Mouse (Mus musculus) erythroblast, embryonic 14.5 days (primary cell): ENCODE measurements around the gene Aars2. TPM values are rescaled to one million over a fixed set of nuclear protein-coding genes. Genes with fewer than 3 reads are reported as not detected.

Source experiments
- H3K27me3 ChIP-seq: 2 replicates; pipeline ENCODE4 v1.6.1; 2012; ENCODE audit warnings: inconsistent platforms; ENCODE audit not compliant: control insufficient read depth
- H3K36me3 ChIP-seq: 2 replicates; pipeline ENCODE4 v1.6.1; 2012; ENCODE audit warnings: mild to moderate bottlenecking, inconsistent platforms; ENCODE audit not compliant: control insufficient read depth
- H3K4me1 ChIP-seq: 2 replicates; pipeline ENCODE4 v1.6.1; 2012; ENCODE audit warnings: inconsistent platforms; ENCODE audit not compliant: control insufficient read depth
- H3K4me3 ChIP-seq: replicated peaks from 2 replicates; pipeline ENCODE3; 2012; ENCODE audit warnings: moderate library complexity, mild to moderate bottlenecking, inconsistent platforms
- H3K9me3 ChIP-seq: 2 replicates; pipeline ENCODE4 v1.6.1; 2012; ENCODE audit warnings: low read length, inconsistent platforms, mixed read lengths; ENCODE audit not compliant: control insufficient read depth
- GATA1 ChIP-seq: IDR thresholded peaks from 2 replicates; pipeline ENCODE4 v1.6.1; 2012; ENCODE audit warnings: low read length, inconsistent platforms, mixed read lengths
- TAL1 ChIP-seq: IDR thresholded peaks from 3 replicates; pipeline ENCODE4 v1.6.1; 2012; ENCODE audit warnings: low read length, inconsistent platforms, mixed read lengths
- polyA plus RNA-seq: library from polyadenylated mRNA; stranded (reverse); fragments of >175 nt; gene quantifications from 2 replicates; pipeline ENCODE4 v1.2.3, GENCODE M21; 2012

Gene Aars2
- polyA plus RNA-seq, 1 experiment, result 1.7 TPM

GRCm38 (mm10) chr17:45474146-45474545 lies 32.5 kb upstream of the Aars2 start:
- no peaks in the 10 kb centered on the region for H3K36me3 ChIP-seq
- H3K4me3 ChIP-seq, result no peak overlapping the region
- TF ChIP-seq GATA1, result no peak
- no peak for TF ChIP-seq TAL1
- H3K9me3 ChIP-seq, result no peaks in the 10 kb centered on the region
- peaks cover 34% of the 10 kb centered on the region for H3K27me3 ChIP-seq
- peaks cover 6% of the 10 kb centered on the region for H3K4me1 ChIP-seq

GRCm38 (mm10) chr17:45474669-45475465 lies 31.8 kb upstream of the Aars2 start, which contains the start of gene Spats1:
TSS of gene Spats1 (minus strand) at chr17:45475415.
- peaks cover 34% of the 10 kb centered on the region for H3K27me3 ChIP-seq
- H3K4me1 ChIP-seq, result peaks cover 6% of the 10 kb centered on the region
- no peaks in the 10 kb centered on the region for H3K9me3 ChIP-seq
- TF ChIP-seq GATA1 (no peak), TAL1 (no peak)
- H3K4me3 ChIP-seq, result peak within 1 kb of the TSS; percentile 25
- H3K36me3 ChIP-seq, result no peaks in the 10 kb centered on the region

- H3K9me3 ChIP-seq, result peaks cover 3% of the 10 kb centered on the region; the same call in 1 of the 2 replicates
- peaks cover 6% of the 10 kb centered on the region for H3K4me1 ChIP-seq
- no peak overlapping the region for H3K4me3 ChIP-seq
- H3K36me3 ChIP-seq, result no peaks in the 10 kb centered on the region
- TF ChIP-seq GATA1, result no peak
- TF ChIP-seq TAL1, result no peak
- peaks cover 33% of the 10 kb centered on the region for H3K27me3 ChIP-seq
These were observed 28.3 kb upstream of the Aars2 start for GRCm38 (mm10) chr17:45478234-45478825.

GRCm38 (mm10) chr17:45480429-45480828 lies 26.2 kb upstream of the Aars2 start:
- Histone ChIP-seq H3K4me1 (peaks cover 3% of the 10 kb centered on the region), H3K9me3 (peaks cover 3% of the 10 kb centered on the region; the same call in 1 of the 2 replicates), H3K4me3 (no peak overlapping the region), H3K36me3 (no peaks in the 10 kb centered on the region), H3K27me3 (peaks cover 15% of the 10 kb centered on the region)
- TF ChIP-seq GATA1 (no peak), TAL1 (no peak)

- H3K9me3 ChIP-seq, result peaks cover 3% of the 10 kb centered on the region; the same call in 1 of the 2 replicates
- H3K4me3 ChIP-seq, result no peak overlapping the region
- H3K27me3 ChIP-seq, result no peaks in the 10 kb centered on the region
- H3K36me3 ChIP-seq, result no peaks in the 10 kb centered on the region
- TF ChIP-seq TAL1, result no peak
- no peak for TF ChIP-seq GATA1
- H3K4me1 ChIP-seq, result no peaks in the 10 kb centered on the region
These were observed 21.1 kb upstream of the Aars2 start for GRCm38 (mm10) chr17:45485581-45485980.

- Histone ChIP-seq H3K27me3 (0 out of 2 replicates have a peak, but pooled peaks cover 1% of the 10 kb centered on the region), H3K4me3 (no peak overlapping the region), H3K36me3 (no peaks in the 10 kb centered on the region), H3K4me1 (no peaks in the 10 kb centered on the region), H3K9me3 (no peaks in the 10 kb centered on the region)
- TF ChIP-seq GATA1 (no peak), TAL1 (no peak)
These were observed 19.4 kb upstream of the Aars2 start for GRCm38 (mm10) chr17:45487216-45487615.

GRCm38 (mm10) chr17:45488321-45489254 lies 18.1 kb upstream of the Aars2 start:
- H3K27me3 ChIP-seq, result peaks cover 5% of the 10 kb centered on the region; the same call in 1 of the 2 replicates
- H3K4me3 ChIP-seq, result no peak overlapping the region

GRCm38 (mm10) chr17:45489736-45490135 lies 16.9 kb upstream of the Aars2 start:
- H3K27me3 ChIP-seq, result peaks cover 9% of the 10 kb centered on the region

More at GRCm38 (mm10) chr17:45488321-45489254, 18.1 kb upstream of the Aars2 start:
- no peaks in the 10 kb centered on the region for H3K4me1 ChIP-seq
- no peaks in the 10 kb centered on the region for H3K36me3 ChIP-seq
- TF ChIP-seq GATA1, result no peak
- no peak for TF ChIP-seq TAL1
- no peaks in the 10 kb centered on the region for H3K9me3 ChIP-seq

More at GRCm38 (mm10) chr17:45489736-45490135, 16.9 kb upstream of the Aars2 start:
- Histone ChIP-seq H3K4me1 (no peaks in the 10 kb centered on the region), H3K36me3 (no peaks in the 10 kb centered on the region), H3K4me3 (no peak overlapping the region), H3K9me3 (no peaks in the 10 kb centered on the region)
- TF ChIP-seq TAL1 (no peak), GATA1 (no peak)
